Mouse (Mus musculus): ENCODE results near the gene Exosc5.

DNA sequence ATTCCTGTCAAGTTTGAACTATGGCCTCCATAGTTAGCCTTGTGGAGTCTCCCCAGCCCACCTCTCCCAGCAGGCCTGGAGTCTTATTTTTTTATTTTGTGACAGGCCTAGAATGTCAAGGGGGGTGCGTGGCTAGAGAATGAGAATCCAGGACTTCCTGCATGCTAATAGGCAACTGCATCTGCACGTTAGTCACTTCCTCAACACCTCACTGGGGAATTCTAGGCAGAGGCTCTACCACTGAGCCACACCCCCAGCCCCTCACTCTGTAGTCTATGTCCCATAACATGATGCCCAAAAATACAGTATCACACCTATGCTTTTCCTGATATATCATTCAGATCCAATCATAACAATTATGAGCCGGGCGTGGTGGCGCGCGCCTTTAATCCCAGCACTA, 18.0 kb downstream of the Exosc5 start:
- TF ChIP-seq CTCF (IDR thresholded peaks at IDR 0.05; ENCODE audit: borderline replicate concordance, insufficient read depth, low read depth, low read length) (no peak), POLR2A (IDR thresholded peaks at IDR 0.05; ENCODE audit: borderline replicate concordance, insufficient read depth, low read length) (no peak)

All from cerebellum, adult 2 months (tissue).